Mouse (Mus musculus): ENCODE measurements around the gene Far2. TPM values are rescaled to one million over a fixed set of nuclear protein-coding genes. Genes with fewer than 3 reads are reported as not detected.
"Not testable (repeated sequence)": the region's sequence is repeated elsewhere in the genome, so short reads cannot be mapped to it uniquely, and the experiment has no call there.

Far2 gene
- polyA plus RNA-seq, 1 experiment from 2014 or later, result 7.8 TPM

- no peak overlapping the region for H3K4me2 ChIP-seq (ENCODE audit: low read depth, low read length)
- no peak overlapping the region for H3K9ac ChIP-seq (ENCODE audit: low read depth, low read length)
- 62% methylated on average over 8 of the region's 8 CpGs for WGBS
- no peaks in the 10 kb centered on the region for H3K9me3 ChIP-seq (ENCODE audit: control insufficient read depth, low read length)
- no peaks in the 10 kb centered on the region for H3K36me3 ChIP-seq (ENCODE audit: control insufficient read depth, insufficient read depth, low read length)
- H3K4me3 ChIP-seq (ENCODE audit: low read length), result no peak overlapping the region
- H3K27me3 ChIP-seq (replicated peaks; ENCODE audit: control insufficient read depth, insufficient read depth, low read length), result no peaks in the 10 kb centered on the region
- H3K27ac ChIP-seq (ENCODE audit: low read length), result no peak overlapping the region
- peak; percentile 44; the same call in 1 of the 2 replicates for ATAC-seq
- no peaks in the 10 kb centered on the region for H3K4me1 ChIP-seq (ENCODE audit: control insufficient read depth, insufficient read depth, low read length)
Measured at GRCm38 (mm10) chr6:148108741-148109472, 61.8 kb downstream of the Far2 start.

- Histone ChIP-seq H3K4me2 (ENCODE audit: low read depth, low read length) (no peak overlapping the region), H3K9ac (ENCODE audit: low read depth, low read length) (no peak overlapping the region), H3K4me3 (ENCODE audit: low read length) (no peak overlapping the region), H3K36me3 (ENCODE audit: control insufficient read depth, insufficient read depth, low read length) (no peaks in the 10 kb centered on the region), H3K9me3 (ENCODE audit: control insufficient read depth, low read length) (no peaks in the 10 kb centered on the region), H3K27me3 (replicated peaks; ENCODE audit: control insufficient read depth, insufficient read depth, low read length) (no peaks in the 10 kb centered on the region), H3K4me1 (ENCODE audit: control insufficient read depth, insufficient read depth, low read length) (no peaks in the 10 kb centered on the region), H3K27ac (ENCODE audit: low read length) (no peak overlapping the region)
- no peak for ATAC-seq
- WGBS, result 75% methylated on average over 2 of the region's 2 CpGs
Measured at GRCm38 (mm10) chr6:148110996-148111633, 64.1 kb downstream of the Far2 start.

GRCm38 (mm10) chr6:148116371-148116770, 69.3 kb downstream of the Far2 start:
- Histone ChIP-seq H3K9ac (ENCODE audit: low read depth, low read length) (no peak overlapping the region), H3K27ac (ENCODE audit: low read length) (no peak overlapping the region), H3K27me3 (replicated peaks; ENCODE audit: control insufficient read depth, insufficient read depth, low read length) (no peaks in the 10 kb centered on the region), H3K4me2 (ENCODE audit: low read depth, low read length) (no peak overlapping the region), H3K36me3 (ENCODE audit: control insufficient read depth, insufficient read depth, low read length) (no peaks in the 10 kb centered on the region), H3K4me1 (ENCODE audit: control insufficient read depth, insufficient read depth, low read length) (no peaks in the 10 kb centered on the region), H3K9me3 (ENCODE audit: control insufficient read depth, low read length) (no peaks in the 10 kb centered on the region), H3K4me3 (ENCODE audit: low read length) (no peak overlapping the region)
- WGBS, result 86% methylated on average over 5 of the region's 5 CpGs
- ATAC-seq, result no peak

GRCm38 (mm10) chr6:148116907-148117306, 69.8 kb downstream of the Far2 start:
- no peaks in the 10 kb centered on the region for H3K9me3 ChIP-seq (ENCODE audit: control insufficient read depth, low read length)
- H3K4me1 ChIP-seq (ENCODE audit: control insufficient read depth, insufficient read depth, low read length), result no peaks in the 10 kb centered on the region
- no peak for ATAC-seq
- no peaks in the 10 kb centered on the region for H3K36me3 ChIP-seq (ENCODE audit: control insufficient read depth, insufficient read depth, low read length)
- WGBS, result 86% methylated on average over 3 of the region's 3 CpGs
- no peak overlapping the region for H3K9ac ChIP-seq (ENCODE audit: low read depth, low read length)
- H3K4me3 ChIP-seq (ENCODE audit: low read length), result no peak overlapping the region
- no peak overlapping the region for H3K4me2 ChIP-seq (ENCODE audit: low read depth, low read length)
- H3K27ac ChIP-seq (ENCODE audit: low read length), result no peak overlapping the region
- H3K27me3 ChIP-seq (replicated peaks; ENCODE audit: control insufficient read depth, insufficient read depth, low read length), result no peaks in the 10 kb centered on the region

GRCm38 (mm10) chr6:148117696-148118095, 70.6 kb downstream of the Far2 start:
- H3K27ac ChIP-seq (ENCODE audit: low read length), result no peak overlapping the region
- no peaks in the 10 kb centered on the region for H3K36me3 ChIP-seq (ENCODE audit: control insufficient read depth, insufficient read depth, low read length)
- no peak overlapping the region for H3K9ac ChIP-seq (ENCODE audit: low read depth, low read length)
- no peak for ATAC-seq
- no peaks in the 10 kb centered on the region for H3K9me3 ChIP-seq (ENCODE audit: control insufficient read depth, low read length)
- no peaks in the 10 kb centered on the region for H3K27me3 ChIP-seq (replicated peaks; ENCODE audit: control insufficient read depth, insufficient read depth, low read length)
- H3K4me1 ChIP-seq (ENCODE audit: control insufficient read depth, insufficient read depth, low read length), result no peaks in the 10 kb centered on the region
- H3K4me2 ChIP-seq (ENCODE audit: low read depth, low read length), result no peak overlapping the region
- H3K4me3 ChIP-seq (ENCODE audit: low read length), result no peak overlapping the region
- WGBS, result 91% methylated on average over 1 of the region's 1 CpGs

- Histone ChIP-seq H3K4me3 (ENCODE audit: low read length) (no peak overlapping the region), H3K9me3 (ENCODE audit: control insufficient read depth, low read length) (no peaks in the 10 kb centered on the region), H3K27ac (ENCODE audit: low read length) (no peak overlapping the region), H3K4me1 (ENCODE audit: control insufficient read depth, insufficient read depth, low read length) (no peaks in the 10 kb centered on the region), H3K36me3 (ENCODE audit: control insufficient read depth, insufficient read depth, low read length) (no peaks in the 10 kb centered on the region), H3K9ac (ENCODE audit: low read depth, low read length) (no peak overlapping the region), H3K27me3 (replicated peaks; ENCODE audit: control insufficient read depth, insufficient read depth, low read length) (no peaks in the 10 kb centered on the region), H3K4me2 (ENCODE audit: low read depth, low read length) (no peak overlapping the region)
- WGBS, result 63% methylated on average over 1 of the region's 1 CpGs
- ATAC-seq, result no peak
Measured at GRCm38 (mm10) chr6:148120703-148121102, 73.6 kb downstream of the Far2 start.

- not testable (repeated sequence) for ATAC-seq; H3K4me3 ChIP-seq (ENCODE audit: low read length); H3K4me2 ChIP-seq (ENCODE audit: low read depth, low read length); H3K9ac ChIP-seq (ENCODE audit: low read depth, low read length); H3K27ac ChIP-seq (ENCODE audit: low read length); H3K4me1 ChIP-seq (ENCODE audit: control insufficient read depth, insufficient read depth, low read length); H3K27me3 ChIP-seq (replicated peaks; ENCODE audit: control insufficient read depth, insufficient read depth, low read length); H3K9me3 ChIP-seq (ENCODE audit: control insufficient read depth, low read length); H3K36me3 ChIP-seq (ENCODE audit: control insufficient read depth, insufficient read depth, low read length)
- 57% methylated on average over 10 of the region's 10 CpGs for WGBS
Measured at GRCm38 (mm10) chr6:148126851-148127250, 79.8 kb downstream of the Far2 start.

GRCm38 (mm10) chr6:148132314-148132713, 85.3 kb downstream of the Far2 start:
- no peak overlapping the region for H3K27ac ChIP-seq (ENCODE audit: low read length)
- ATAC-seq, result no peak
- H3K36me3 ChIP-seq (ENCODE audit: control insufficient read depth, insufficient read depth, low read length), result no peaks in the 10 kb centered on the region
- H3K4me1 ChIP-seq (ENCODE audit: control insufficient read depth, insufficient read depth, low read length), result no peaks in the 10 kb centered on the region
- H3K27me3 ChIP-seq (replicated peaks; ENCODE audit: control insufficient read depth, insufficient read depth, low read length), result no peaks in the 10 kb centered on the region
- no peaks in the 10 kb centered on the region for H3K9me3 ChIP-seq (ENCODE audit: control insufficient read depth, low read length)
- H3K9ac ChIP-seq (ENCODE audit: low read depth, low read length), result no peak overlapping the region
- WGBS, result 63% methylated on average over 10 of the region's 10 CpGs
- no peak overlapping the region for H3K4me2 ChIP-seq (ENCODE audit: low read depth, low read length)
- no peak overlapping the region for H3K4me3 ChIP-seq (ENCODE audit: low read length)

GRCm38 (mm10) chr6:148133536-148133935, 86.5 kb downstream of the Far2 start:
- no peaks in the 10 kb centered on the region for H3K27me3 ChIP-seq (replicated peaks; ENCODE audit: control insufficient read depth, insufficient read depth, low read length)
- H3K4me2 ChIP-seq (ENCODE audit: low read depth, low read length), result no peak overlapping the region
- H3K27ac ChIP-seq (ENCODE audit: low read length), result no peak overlapping the region
- H3K9me3 ChIP-seq (ENCODE audit: control insufficient read depth, low read length), result no peaks in the 10 kb centered on the region
- H3K4me1 ChIP-seq (ENCODE audit: control insufficient read depth, insufficient read depth, low read length), result no peaks in the 10 kb centered on the region
- no peak for ATAC-seq
- no peaks in the 10 kb centered on the region for H3K36me3 ChIP-seq (ENCODE audit: control insufficient read depth, insufficient read depth, low read length)
- H3K4me3 ChIP-seq (ENCODE audit: low read length), result no peak overlapping the region
- no peak overlapping the region for H3K9ac ChIP-seq (ENCODE audit: low read depth, low read length)
